Mouse (Mus musculus) forebrain, embryonic 10.5 days (tissue): ENCODE data around the gene Nosip. TPM values are rescaled to one million over a fixed set of nuclear protein-coding genes. Genes with fewer than 3 reads are reported as not detected.

Source experiments
- DNase-seq: peaks from one replicate; pipeline ENCODE4 v3.0.0-alpha.2; 2017; ENCODE audit warnings: low spot score; ENCODE audit errors: extremely low spot score
- H3K27ac ChIP-seq: fragments of 300-500 bp; sonication (generic); 2 replicates; pipeline ENCODE4 v1.5.1; 2016; ENCODE audit warnings: mild to moderate bottlenecking
- H3K27me3 ChIP-seq: fragments of 300-500 bp; sonication (generic); 2 replicates; pipeline ENCODE4 v1.6.1; 2016; ENCODE audit warnings: mild to moderate bottlenecking; ENCODE audit not compliant: poor library complexity, severe bottlenecking
- H3K36me3 ChIP-seq: fragments of 300-500 bp; sonication (generic); replicated peaks from 2 replicates; pipeline ENCODE4 v1.6.1; 2016; ENCODE audit warnings: mild to moderate bottlenecking, moderate library complexity
- H3K4me1 ChIP-seq: fragments of 300-500 bp; sonication (generic); 2 replicates; pipeline ENCODE4 v1.6.1; 2016
- H3K4me3 ChIP-seq: fragments of 300-500 bp; sonication (generic); 2 replicates; pipeline ENCODE4 v1.5.1; 2016; ENCODE audit warnings: mild to moderate bottlenecking, moderate library complexity
- H3K9me3 ChIP-seq: fragments of 300-500 bp; sonication (generic); 2 replicates; pipeline ENCODE4 v1.6.1; 2016; ENCODE audit warnings: mild to moderate bottlenecking, moderate library complexity
- WGBS: fragments of 180-500 bp; shearing (Covaris S2); methylation state at CpG from one replicate; pipeline ENCODE4 v1.1.7; 2016; 5-methylcytosine and 5-hydroxymethylcytosine counted together
- polyA plus RNA-seq: library from polyadenylated mRNA; unstranded; fragments of >200 nt; fragmentation: Nextera tagmentation; extraction: Ambion mirVana; gene quantifications from 2 replicates; pipeline ENCODE4 v1.2.1, GENCODE M21; 2016

Gene Nosip
- polyA plus RNA-seq, 1 experiment from 2014 or later: 67.6 TPM

GRCm38 (mm10) chr7:45024281-45025248 lies 37.7 kb upstream of the Nosip start:
- Histone ChIP-seq H3K27ac (no peak overlapping the region), H3K27me3 (peaks cover 12% of the 10 kb centered on the region), H3K4me3 (no peak overlapping the region), H3K9me3 (no peaks in the 10 kb centered on the region), H3K4me1 (peaks cover 10% of the 10 kb centered on the region), H3K36me3 (peaks cover 34% of the 10 kb centered on the region)
- WGBS: 90% methylated on average over 15 of the region's 15 CpGs
- no peak for DNase-seq

- H3K9me3 ChIP-seq: no peaks in the 10 kb centered on the region
- no peak for DNase-seq
- H3K4me1 ChIP-seq: 0 out of 2 replicates have a peak, but pooled peaks cover 6% of the 10 kb centered on the region
- H3K27me3 ChIP-seq: 0 out of 2 replicates have a peak, but pooled peaks cover under 1% of the 10 kb centered on the region
- WGBS: 81% methylated on average over 8 of the region's 8 CpGs
- H3K27ac ChIP-seq: no peak overlapping the region
- H3K4me3 ChIP-seq: no peak overlapping the region
- H3K36me3 ChIP-seq: peaks cover 46% of the 10 kb centered on the region
Measured at GRCm38 (mm10) chr7:45025601-45026220, 36.5 kb upstream of the Nosip start.

- Histone ChIP-seq H3K9me3 (no peaks in the 10 kb centered on the region), H3K36me3 (peaks cover 51% of the 10 kb centered on the region), H3K4me1 (0 out of 2 replicates have a peak, but pooled peaks cover 6% of the 10 kb centered on the region), H3K27me3 (no peaks in the 10 kb centered on the region), H3K27ac (no peak overlapping the region), H3K4me3 (no peak overlapping the region)
- DNase-seq: no peak
- WGBS: 70% methylated on average over 2 of the region's 2 CpGs
Measured at GRCm38 (mm10) chr7:45026256-45026655, 36.0 kb upstream of the Nosip start.

GRCm38 (mm10) chr7:45027761-45028160 lies 34.5 kb upstream of the Nosip start:
- 95% methylated on average over 9 of the region's 9 CpGs for WGBS
- H3K4me1 ChIP-seq: 0 out of 2 replicates have a peak, but pooled peaks cover 6% of the 10 kb centered on the region
- peaks cover 66% of the 10 kb centered on the region for H3K36me3 ChIP-seq
- DNase-seq: no peak
- H3K27ac ChIP-seq: no peak overlapping the region
- no peaks in the 10 kb centered on the region for H3K27me3 ChIP-seq
- H3K4me3 ChIP-seq: 0 out of 2 replicates have a peak overlapping the region, but pooled peaks have one; percentile 9
- no peaks in the 10 kb centered on the region for H3K9me3 ChIP-seq

- H3K9me3 ChIP-seq: no peaks in the 10 kb centered on the region
- H3K4me3 ChIP-seq: no peak overlapping the region
- H3K27ac ChIP-seq: no peak overlapping the region
- 0 out of 2 replicates have a peak, but pooled peaks cover 6% of the 10 kb centered on the region for H3K4me1 ChIP-seq
- no peak for DNase-seq
- H3K27me3 ChIP-seq: no peaks in the 10 kb centered on the region
- peaks cover 72% of the 10 kb centered on the region for H3K36me3 ChIP-seq
- WGBS: 93% methylated on average over 11 of the region's 11 CpGs
Measured at GRCm38 (mm10) chr7:45028351-45028750, 33.9 kb upstream of the Nosip start.

GRCm38 (mm10) chr7:45029995-45030394 lies 32.2 kb upstream of the Nosip start:
- 93% methylated on average over 6 of the region's 6 CpGs for WGBS
- H3K36me3 ChIP-seq: peaks cover 86% of the 10 kb centered on the region

GRCm38 (mm10) chr7:45030857-45031256 lies 31.4 kb upstream of the Nosip start:
- DNase-seq: no peak
- peaks cover 95% of the 10 kb centered on the region for H3K36me3 ChIP-seq
- H3K9me3 ChIP-seq: no peaks in the 10 kb centered on the region
- 0 out of 2 replicates have a peak, but pooled peaks cover 6% of the 10 kb centered on the region for H3K4me1 ChIP-seq
- no peaks in the 10 kb centered on the region for H3K27me3 ChIP-seq
- 96% methylated on average over 8 of the region's 8 CpGs for WGBS
- no peak overlapping the region for H3K27ac ChIP-seq
- no peak overlapping the region for H3K4me3 ChIP-seq

More at GRCm38 (mm10) chr7:45029995-45030394, 32.2 kb upstream of the Nosip start:
- Histone ChIP-seq H3K4me3 (no peak overlapping the region), H3K27ac (no peak overlapping the region), H3K27me3 (no peaks in the 10 kb centered on the region), H3K4me1 (0 out of 2 replicates have a peak, but pooled peaks cover 6% of the 10 kb centered on the region), H3K9me3 (no peaks in the 10 kb centered on the region)
- DNase-seq: no peak

GRCm38 (mm10) chr7:45033722-45034359 lies 28.4 kb upstream of the Nosip start:
- no peaks in the 10 kb centered on the region for H3K4me1 ChIP-seq
- H3K27ac ChIP-seq: no peak overlapping the region
- H3K9me3 ChIP-seq: no peaks in the 10 kb centered on the region
- H3K4me3 ChIP-seq: no peak overlapping the region
- DNase-seq: no peak
- H3K27me3 ChIP-seq: no peaks in the 10 kb centered on the region
- 94% methylated on average over 19 of the region's 19 CpGs for WGBS
- peaks cover 100% of the 10 kb centered on the region for H3K36me3 ChIP-seq

GRCm38 (mm10) chr7:45035631-45036030 lies 26.6 kb upstream of the Nosip start:
- WGBS: 95% methylated on average over 3 of the region's 3 CpGs
- peaks cover 100% of the 10 kb centered on the region for H3K36me3 ChIP-seq

GRCm38 (mm10) chr7:45036702-45037101 lies 25.5 kb upstream of the Nosip start:
- WGBS: 93% methylated on average over 11 of the region's 11 CpGs
- H3K27me3 ChIP-seq: no peaks in the 10 kb centered on the region
- no peaks in the 10 kb centered on the region for H3K9me3 ChIP-seq
- H3K36me3 ChIP-seq: peaks cover 100% of the 10 kb centered on the region
- H3K4me1 ChIP-seq: no peaks in the 10 kb centered on the region
- H3K4me3 ChIP-seq: no peak overlapping the region
- DNase-seq: no peak
- no peak overlapping the region for H3K27ac ChIP-seq

More at GRCm38 (mm10) chr7:45035631-45036030, 26.6 kb upstream of the Nosip start:
- DNase-seq: no peak
- Histone ChIP-seq H3K9me3 (no peaks in the 10 kb centered on the region), H3K4me3 (no peak overlapping the region), H3K27me3 (no peaks in the 10 kb centered on the region), H3K4me1 (no peaks in the 10 kb centered on the region), H3K27ac (no peak overlapping the region)

GRCm38 (mm10) chr7:45037720-45038361 lies 24.4 kb upstream of the Nosip start:
- peak; percentile 59 for DNase-seq
- Histone ChIP-seq H3K4me1 (no peaks in the 10 kb centered on the region), H3K4me3 (no peak overlapping the region), H3K9me3 (no peaks in the 10 kb centered on the region), H3K27ac (no peak overlapping the region), H3K27me3 (no peaks in the 10 kb centered on the region), H3K36me3 (peaks cover 100% of the 10 kb centered on the region)
- 83% methylated on average over 7 of the region's 7 CpGs for WGBS

- Histone ChIP-seq H3K36me3 (peaks cover 100% of the 10 kb centered on the region), H3K4me1 (no peaks in the 10 kb centered on the region), H3K27me3 (no peaks in the 10 kb centered on the region), H3K4me3 (no peak overlapping the region), H3K27ac (no peak overlapping the region), H3K9me3 (no peaks in the 10 kb centered on the region)
- no peak for DNase-seq
- 98% methylated on average over 9 of the region's 9 CpGs for WGBS
Measured at GRCm38 (mm10) chr7:45038411-45038810, 23.8 kb upstream of the Nosip start.
